Mouse (Mus musculus) kidney, postnatal 14 days (tissue): ENCODE results near the gene Sik3.
A peak's percentile ranks its signal among the peaks of the same experiment; 100 is the strongest.

Experiments used
- DNase-seq: peaks from one replicate; pipeline ENCODE4 v3.0.0; 2022; ENCODE audit warnings: mixed read lengths

Sik3 gene

GRCm38 (mm10) chr9:46012091-46013008 is at the start of gene Sik3, which contains the start of gene Pafah1b2:
Gene Sik3 (plus strand): TSS chr9:46012820.
Gene Pafah1b2 (minus strand): TSS chr9:46012690.
- peak; percentile 98 for DNase-seq

GRCm38 (mm10) chr9:45963577-45963976 is 49.0 kb upstream of the Sik3 start:
- no peak for DNase-seq

DNA sequence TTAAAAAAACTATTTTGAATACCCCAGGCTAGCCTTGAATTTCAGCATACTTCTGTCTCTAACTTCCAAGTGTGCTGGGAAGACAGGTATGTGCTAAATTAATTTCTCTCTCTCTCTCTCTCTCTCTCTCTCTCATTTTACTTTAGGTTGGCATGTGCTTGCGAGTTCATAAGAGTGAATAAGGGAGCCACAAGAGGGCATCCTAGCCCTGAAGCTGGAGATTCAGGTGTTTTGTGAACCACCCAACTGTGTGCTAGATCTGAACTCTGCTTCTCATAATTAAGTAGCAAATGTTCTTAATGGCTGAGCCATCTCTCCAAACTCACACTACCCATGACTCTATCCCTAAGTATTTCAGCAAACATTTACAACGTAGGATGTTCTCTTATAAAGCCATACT is 35.7 kb upstream of the Sik3 start:
- no peak for DNase-seq

GRCm38 (mm10) chr9:45979778-45980177 is 32.8 kb upstream of the Sik3 start:
- no peak for DNase-seq

DNA sequence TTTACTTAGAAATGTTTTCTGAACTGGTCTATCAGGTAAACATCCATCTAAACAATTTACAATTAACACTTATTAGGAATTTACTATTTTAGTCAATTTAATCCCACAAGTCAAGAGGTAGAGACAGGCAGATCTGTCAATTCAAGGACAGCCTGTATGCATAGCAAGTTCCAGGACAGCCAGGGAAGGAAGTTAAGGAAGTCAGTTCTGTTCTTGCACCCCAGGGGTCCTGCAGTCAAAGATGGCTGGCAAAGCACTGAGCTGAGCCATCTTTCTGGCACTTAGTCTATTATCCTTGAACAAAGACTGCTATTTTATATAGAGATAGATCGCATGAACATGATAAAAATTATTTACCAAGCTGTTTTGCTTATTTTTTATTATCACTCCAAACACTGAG is 32.0 kb upstream of the Sik3 start:
- DNase-seq: no peak

GRCm38 (mm10) chr9:45981331-45981730 is 31.3 kb upstream of the Sik3 start:
- no peak for DNase-seq

GRCm38 (mm10) chr9:45983676-45984408 is 28.8 kb upstream of the Sik3 start:
- peak; percentile 39 for DNase-seq

GRCm38 (mm10) chr9:45984409-45985228 is 28.0 kb upstream of the Sik3 start:
- peak; percentile 92 for DNase-seq

DNA sequence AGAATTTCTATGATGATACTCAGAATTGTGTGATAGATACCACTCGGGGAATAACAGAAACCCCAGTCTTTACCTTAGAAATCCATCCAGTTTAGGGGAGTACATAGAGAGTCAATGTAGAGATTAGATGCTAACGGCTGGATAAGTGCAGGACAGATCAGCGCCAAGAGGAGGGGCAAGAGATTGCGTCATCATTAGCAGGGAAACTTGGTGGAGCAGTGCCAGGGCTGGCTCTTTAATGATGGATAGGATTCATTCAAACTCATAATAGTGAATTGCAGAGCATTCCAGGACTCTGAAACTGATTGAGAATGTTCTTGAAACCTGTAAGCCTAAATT is 27.4 kb upstream of the Sik3 start:
- DNase-seq: peak; percentile 71

DNA sequence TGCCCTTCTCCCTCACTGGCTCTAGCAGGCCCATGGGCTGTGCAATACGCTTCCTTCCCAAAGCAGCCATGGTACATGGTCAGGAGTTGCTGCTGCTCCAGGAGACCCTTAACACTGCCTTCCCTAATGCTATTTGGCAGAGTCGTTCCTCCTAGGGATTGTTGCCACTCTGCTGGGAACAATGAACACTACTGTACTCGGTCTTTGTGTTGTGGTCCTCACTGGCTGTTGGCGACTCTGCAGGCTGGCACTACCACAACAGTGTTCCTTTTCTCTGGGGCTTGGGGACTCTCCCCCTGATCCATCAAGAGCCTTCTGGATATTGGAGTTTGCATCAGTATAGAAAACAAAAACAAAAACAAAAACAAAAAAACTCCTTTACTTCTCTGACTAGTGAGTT is 13.6 kb upstream of the Sik3 start:
- no peak for DNase-seq

DNA sequence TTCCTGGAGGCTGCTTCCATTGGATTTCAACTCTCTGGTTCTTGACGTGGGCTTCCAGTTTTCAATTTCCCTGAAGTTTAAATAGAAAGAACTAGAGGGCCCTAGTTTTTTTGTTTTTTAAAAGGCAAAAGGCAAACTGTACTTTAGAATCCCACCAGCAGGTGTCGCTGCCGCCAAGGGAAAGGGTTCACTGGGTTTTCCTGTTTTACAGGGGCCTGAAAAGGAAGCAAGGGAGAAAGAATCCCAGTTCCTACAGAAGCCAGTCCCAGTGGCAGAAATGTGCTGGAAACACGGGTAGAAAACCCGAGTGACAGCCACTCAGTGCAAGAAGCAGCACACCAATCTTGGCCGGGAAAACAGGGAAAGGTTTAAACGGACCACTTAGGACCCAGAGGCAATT is 8.9 kb upstream of the Sik3 start:
- DNase-seq: peak; percentile 80

- DNase-seq: no peak
Observed at GRCm38 (mm10) chr9:46004529-46004928, 8.1 kb upstream of the Sik3 start.

- DNase-seq: no peak
Observed at GRCm38 (mm10) chr9:46006224-46006623, 6.4 kb upstream of the Sik3 start.

- DNase-seq: no peak
Observed at GRCm38 (mm10) chr9:46008931-46009668, 3.5 kb upstream of the Sik3 start.

DNA sequence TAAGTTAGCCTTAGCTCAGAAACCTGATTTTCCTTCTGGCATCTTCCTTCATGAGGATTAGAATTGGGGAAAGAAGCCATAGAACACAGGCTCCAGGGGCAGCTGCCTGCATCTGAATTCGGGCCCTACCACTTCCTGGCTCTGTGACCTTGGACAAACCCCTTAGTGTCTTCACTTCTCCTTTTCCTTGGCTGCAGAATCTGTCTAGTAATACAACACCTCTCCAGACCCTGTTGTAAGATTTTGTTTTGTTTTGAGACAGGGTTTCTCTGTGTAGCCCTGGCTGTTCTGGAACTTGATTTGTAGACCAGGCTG is 3.0 kb upstream of the Sik3 start:
- DNase-seq: no peak

DNA sequence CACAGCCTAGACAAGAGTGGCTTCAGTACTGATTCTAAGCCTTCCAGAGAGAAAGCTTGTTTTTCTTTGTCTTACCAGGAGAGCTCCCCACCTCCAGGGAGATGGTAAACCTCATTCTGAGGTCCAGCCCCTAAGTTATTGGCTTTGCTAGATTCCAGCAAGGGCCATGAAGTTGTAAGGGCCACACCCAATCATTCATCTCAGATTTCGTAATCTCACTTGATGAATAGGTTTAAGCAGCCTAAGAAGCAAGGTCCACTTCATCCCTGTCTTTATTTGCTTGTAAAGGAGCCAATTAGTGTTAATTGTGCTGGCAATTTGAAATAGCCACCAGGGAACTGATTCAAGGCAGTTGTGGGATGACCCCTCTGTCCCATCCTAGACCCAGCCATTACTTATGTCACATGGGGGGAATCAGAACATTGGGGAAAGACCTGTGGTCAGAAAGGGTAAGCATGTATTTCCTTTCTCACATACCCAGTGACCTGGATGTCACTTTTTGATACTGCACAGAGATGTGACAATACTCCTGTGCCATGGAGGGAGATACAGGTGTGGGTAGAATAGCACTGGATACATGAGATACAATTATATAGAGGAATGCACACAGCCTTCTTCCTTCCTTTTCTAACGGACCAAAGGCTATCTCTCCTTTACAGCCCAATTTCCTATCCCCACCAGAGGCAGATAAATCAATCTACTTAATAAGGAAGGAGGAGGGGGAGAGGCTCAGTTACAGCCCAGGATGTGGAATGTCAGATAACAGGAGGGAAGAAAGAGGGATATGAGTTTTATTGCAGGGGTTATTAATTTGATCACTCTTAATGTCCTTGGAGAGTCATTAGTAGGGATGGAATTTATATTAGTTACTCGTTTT is 1.3 kb upstream of the Sik3 start:
- DNase-seq: no peak

DNA sequence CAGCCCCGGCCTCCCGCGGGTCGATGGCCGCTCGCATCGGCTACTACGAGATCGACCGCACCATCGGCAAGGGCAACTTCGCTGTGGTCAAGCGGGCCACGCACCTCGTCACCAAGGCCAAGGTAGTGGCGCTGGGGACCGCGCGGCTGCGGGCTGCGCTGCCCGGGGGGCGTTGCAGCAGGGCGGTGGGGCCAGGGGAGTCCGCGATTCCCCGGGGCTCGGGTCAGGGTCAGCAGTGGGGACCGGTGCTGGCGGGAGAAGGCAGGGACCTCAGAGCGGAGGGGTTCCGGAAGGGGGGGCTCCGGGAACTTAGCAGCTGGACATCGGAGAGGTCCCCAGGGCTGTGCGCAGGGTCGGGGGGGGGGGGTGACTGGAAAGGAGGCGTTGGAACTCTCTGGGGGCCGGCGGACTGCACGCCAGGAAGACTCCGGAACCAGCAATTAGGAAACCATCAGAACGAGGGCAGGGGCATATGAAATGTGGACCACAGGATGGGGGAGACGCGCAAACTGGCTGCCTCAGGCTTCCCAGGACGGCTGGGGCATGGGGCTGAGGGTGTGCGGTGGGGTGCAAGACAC is 478 bp downstream of the Sik3 start:
- no peak for DNase-seq

DNA sequence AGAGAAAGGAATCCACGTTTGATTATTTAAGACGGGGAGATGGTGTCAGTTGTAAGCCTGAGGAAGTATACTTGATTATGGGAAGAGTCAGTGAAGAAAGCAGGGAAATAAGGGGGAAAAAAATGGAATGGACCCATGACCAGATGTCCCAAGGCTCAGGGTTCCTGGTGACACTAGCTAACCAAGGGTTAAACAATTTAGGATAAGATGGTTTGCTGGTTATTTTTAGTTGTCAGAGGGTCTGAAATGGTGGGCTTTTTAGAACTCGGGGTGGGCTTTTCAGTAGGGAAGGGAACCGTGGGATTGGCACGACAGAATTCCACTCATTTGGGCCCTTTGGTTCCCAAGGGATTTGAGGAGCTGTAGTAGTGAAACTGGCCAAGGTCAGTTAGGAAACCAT is 996 bp downstream of the Sik3 start:
- DNase-seq: no peak

GRCm38 (mm10) chr9:46014251-46014681 is 1.6 kb downstream of the Sik3 start:
- peak; percentile 59 for DNase-seq

DNA sequence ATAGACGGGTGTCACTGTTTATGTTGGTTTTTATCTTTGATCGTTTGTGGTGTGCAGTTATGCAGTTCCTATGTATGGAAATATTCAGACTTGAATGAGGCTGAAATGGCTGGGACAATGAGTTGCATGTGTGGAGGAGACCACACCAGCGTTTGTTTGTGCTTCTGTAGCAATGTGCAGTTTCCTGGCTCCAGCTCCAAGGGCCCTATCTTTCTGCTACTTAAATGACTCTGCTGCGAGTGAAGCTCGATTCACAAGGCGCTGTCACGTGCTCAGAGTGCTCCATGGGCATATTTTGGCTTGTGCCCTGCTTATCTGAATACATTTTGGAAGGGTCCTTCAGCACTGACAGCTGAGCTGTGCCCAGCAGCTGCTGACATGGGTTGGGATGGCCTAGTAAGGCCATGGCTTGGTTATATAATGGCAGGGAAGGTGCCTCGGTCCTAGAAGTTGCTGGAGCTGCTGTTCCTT is 2.5 kb downstream of the Sik3 start:
- no peak for DNase-seq

GRCm38 (mm10) chr9:46015831-46016230 is 3.2 kb downstream of the Sik3 start:
- DNase-seq: peak; percentile 72
